Mouse (Mus musculus) intestine, embryonic 14.5 days (tissue): ENCODE results near the gene Cfap161. TPM values are rescaled to one million over a fixed set of nuclear protein-coding genes. Genes with fewer than 3 reads are reported as not detected.

ENCODE experiments used
- ATAC-seq: fragments of 200-750 bp; cut with Nextera tagmentation; replicated peaks from 2 replicates; pipeline ENCODE4 v1.8.0; 2017; ENCODE audit warnings: low read depth, moderate number of reproducible peaks, moderate TSS enrichment, moderate library complexity; ENCODE audit not compliant: low FRiP score, low TSS enrichment
- DNase-seq: peaks from one replicate; pipeline ENCODE4 v3.0.0-alpha.2; 2018; ENCODE audit warnings: low spot score
- H3K27ac ChIP-seq: fragments of 300-500 bp; sonication (generic); 2 replicates; pipeline ENCODE4 v1.5.1; 2014; ENCODE audit warnings: low read depth, mild to moderate bottlenecking, control low read depth
- H3K27me3 ChIP-seq: fragments of 300-500 bp; sonication (generic); replicated peaks from 2 replicates; pipeline ENCODE4 v1.6.1; 2014; ENCODE audit warnings: low read length, control low read depth; ENCODE audit not compliant: control insufficient read depth, insufficient read depth
- H3K36me3 ChIP-seq: fragments of 300-500 bp; sonication (generic); 2 replicates; pipeline ENCODE4 v1.6.1; 2014; ENCODE audit warnings: low read length, control low read depth; ENCODE audit not compliant: control insufficient read depth, insufficient read depth
- H3K4me1 ChIP-seq: fragments of 300-500 bp; sonication (generic); replicated peaks from 2 replicates; pipeline ENCODE4 v1.6.1; 2014; ENCODE audit warnings: low read length, control low read depth, mixed read lengths; ENCODE audit not compliant: control insufficient read depth, insufficient read depth
- H3K4me2 ChIP-seq: fragments of 300-500 bp; sonication (generic); 2 replicates; pipeline ENCODE4 v1.6.1; 2014; ENCODE audit warnings: low read length
- H3K4me3 ChIP-seq: fragments of 300-500 bp; sonication (generic); 2 replicates; pipeline ENCODE4 v1.5.1; 2014; ENCODE audit warnings: low read depth, low read length, control low read depth, mixed read lengths
- H3K9ac ChIP-seq: fragments of 300-500 bp; sonication (generic); 2 replicates; pipeline ENCODE4 v1.6.1; 2014; ENCODE audit warnings: mild to moderate bottlenecking, low read length
- H3K9me3 ChIP-seq: fragments of 300-500 bp; sonication (generic); 2 replicates; pipeline ENCODE4 v1.6.1; 2016; ENCODE audit warnings: low read length, control low read depth; ENCODE audit not compliant: control insufficient read depth
- WGBS: fragments of 180-500 bp; shearing (Covaris S2); extraction: QIAGEN DNeasy Blood & Tissue Kit; methylation state at CpG from one replicate; pipeline ENCODE4 v1.1.7; 2014; 5-methylcytosine and 5-hydroxymethylcytosine counted together
- polyA plus RNA-seq: library from polyadenylated mRNA; unstranded; fragments of >200 nt; fragmentation: Nextera tagmentation; extraction: Ambion mirVana; gene quantifications from 2 replicates; pipeline ENCODE4 v1.2.1, GENCODE M21; 2014

Gene Cfap161
- polyA plus RNA-seq, 1 experiment from 2014 or later: 0.45 TPM

- H3K4me2 ChIP-seq: no peak overlapping the region
- H3K27ac ChIP-seq: no peak overlapping the region
- DNase-seq (no peak), ATAC-seq (no peak)
- no peaks in the 10 kb centered on the region for H3K9me3 ChIP-seq
- no peaks in the 10 kb centered on the region for H3K36me3 ChIP-seq
- no peak overlapping the region for H3K4me3 ChIP-seq
- WGBS: 54% methylated on average over 2 of the region's 2 CpGs
- no peak overlapping the region for H3K9ac ChIP-seq
- 0 out of 2 replicates have a peak, but pooled peaks cover 3% of the 10 kb centered on the region for H3K4me1 ChIP-seq
- H3K27me3 ChIP-seq: no peaks in the 10 kb centered on the region
These were observed 16.2 kb downstream of the Cfap161 start for GRCm38 (mm10) chr7:83778516-83778915.

DNA sequence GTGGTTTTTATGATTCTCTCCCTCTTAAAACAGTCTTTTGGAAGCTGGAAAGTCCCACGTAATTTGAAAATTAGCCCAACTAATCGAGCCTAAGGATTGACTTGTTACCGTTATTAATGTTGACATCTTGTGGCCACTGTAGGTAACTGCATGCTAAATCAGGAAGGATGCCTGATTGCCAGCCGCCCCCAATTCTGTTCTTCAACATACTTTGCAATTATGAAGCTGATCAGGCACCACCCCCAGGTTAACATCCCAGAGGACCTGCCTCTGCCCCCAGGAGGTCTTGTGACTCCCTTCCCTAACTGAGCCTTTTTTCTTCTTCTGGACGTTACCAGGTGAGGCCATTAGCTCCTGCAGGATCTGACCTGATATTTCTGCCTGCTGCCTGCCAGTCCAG is 20.0 kb downstream of the Cfap161 start:
- DNase-seq (no peak), ATAC-seq (no peak)
- no peak overlapping the region for H3K4me2 ChIP-seq
- 27% methylated on average over 5 of the region's 5 CpGs for WGBS
- no peak overlapping the region for H3K9ac ChIP-seq
- no peak overlapping the region for H3K4me3 ChIP-seq
- H3K36me3 ChIP-seq: no peaks in the 10 kb centered on the region
- no peak overlapping the region for H3K27ac ChIP-seq
- 0 out of 2 replicates have a peak, but pooled peaks cover 3% of the 10 kb centered on the region for H3K4me1 ChIP-seq
- H3K27me3 ChIP-seq: no peaks in the 10 kb centered on the region
- H3K9me3 ChIP-seq: no peaks in the 10 kb centered on the region

DNA sequence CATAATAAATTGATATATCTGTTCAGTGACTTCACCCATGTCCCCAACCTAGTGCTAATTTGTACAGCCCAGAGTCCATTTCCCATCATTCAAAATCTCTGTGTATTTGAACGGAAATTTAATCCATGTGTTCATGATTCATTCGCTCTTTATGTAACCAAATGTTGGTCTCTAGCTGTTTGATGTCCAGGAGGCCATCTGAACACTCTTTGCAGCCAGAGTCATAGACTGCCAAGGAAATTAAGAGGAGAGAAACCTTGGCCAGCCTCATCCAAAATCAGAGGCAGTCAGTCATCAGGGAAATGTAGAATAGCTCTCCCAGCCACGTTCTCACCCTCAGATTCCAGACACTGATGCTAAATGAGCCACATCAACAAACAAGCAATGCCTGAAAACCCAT is 31.0 kb downstream of the Cfap161 start:
- WGBS: 71% methylated on average over 3 of the region's 3 CpGs
- Histone ChIP-seq H3K9ac (no peak overlapping the region), H3K9me3 (no peaks in the 10 kb centered on the region), H3K4me2 (no peak overlapping the region), H3K4me3 (no peak overlapping the region), H3K27me3 (no peaks in the 10 kb centered on the region), H3K27ac (no peak overlapping the region), H3K4me1 (no peaks in the 10 kb centered on the region), H3K36me3 (no peaks in the 10 kb centered on the region)
- no peak for DNase-seq
- no peak for ATAC-seq

- Histone ChIP-seq H3K36me3 (no peaks in the 10 kb centered on the region), H3K4me1 (no peaks in the 10 kb centered on the region), H3K27ac (no peak overlapping the region), H3K9me3 (no peaks in the 10 kb centered on the region), H3K4me2 (no peak overlapping the region), H3K9ac (no peak overlapping the region), H3K27me3 (no peaks in the 10 kb centered on the region), H3K4me3 (no peak overlapping the region)
- DNase-seq (no peak), ATAC-seq (no peak)
- 85% methylated on average over 5 of the region's 5 CpGs for WGBS
These were observed 32.3 kb downstream of the Cfap161 start for GRCm38 (mm10) chr7:83762336-83762735.

DNA sequence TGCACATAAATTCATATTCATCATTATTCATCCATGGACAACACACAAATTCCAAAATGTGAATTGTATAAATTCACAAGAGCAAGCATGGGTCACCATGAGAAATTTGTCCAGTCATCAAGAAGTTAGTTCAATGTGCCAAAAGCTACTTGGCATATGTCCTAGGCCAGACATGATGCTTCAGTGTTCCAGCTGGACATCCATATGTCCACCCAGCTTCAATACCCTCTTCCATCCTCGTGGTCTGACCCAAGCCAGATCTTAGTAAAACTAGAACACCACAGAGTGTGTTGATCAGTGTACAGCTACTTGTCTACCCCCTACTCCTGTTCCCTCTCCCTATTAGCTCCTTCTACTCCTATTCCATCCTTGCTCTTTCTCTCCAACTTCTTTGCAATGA is 43.6 kb downstream of the Cfap161 start:
- Histone ChIP-seq H3K27ac (no peak overlapping the region), H3K4me3 (no peak overlapping the region), H3K4me1 (peaks cover 2% of the 10 kb centered on the region), H3K27me3 (no peaks in the 10 kb centered on the region), H3K4me2 (no peak overlapping the region), H3K9ac (no peak overlapping the region), H3K36me3 (no peaks in the 10 kb centered on the region), H3K9me3 (no peaks in the 10 kb centered on the region)
- 71% methylated on average over 1 of the region's 1 CpGs for WGBS
- no peak for ATAC-seq
- DNase-seq: no peak

- 97% methylated on average over 1 of the region's 1 CpGs for WGBS
- DNase-seq (no peak), ATAC-seq (no peak)
- H3K36me3 ChIP-seq: no peaks in the 10 kb centered on the region
- H3K4me2 ChIP-seq: no peak overlapping the region
- no peak overlapping the region for H3K27ac ChIP-seq
- H3K9ac ChIP-seq: no peak overlapping the region
- no peak overlapping the region for H3K4me3 ChIP-seq
- H3K4me1 ChIP-seq: peaks cover 14% of the 10 kb centered on the region
- no peaks in the 10 kb centered on the region for H3K9me3 ChIP-seq
- no peaks in the 10 kb centered on the region for H3K27me3 ChIP-seq
These were observed 46.3 kb downstream of the Cfap161 start for GRCm38 (mm10) chr7:83748405-83748804.

- DNase-seq: no peak
- H3K27me3 ChIP-seq: no peaks in the 10 kb centered on the region
- peak overlapping the region; percentile 42 for H3K4me2 ChIP-seq
- WGBS: 37% methylated on average over 8 of the region's 8 CpGs
- peaks cover 14% of the 10 kb centered on the region for H3K4me1 ChIP-seq
- peak overlapping the region; percentile 74 for H3K27ac ChIP-seq
- 0 out of 2 replicates have a peak overlapping the region, but pooled peaks have one; percentile 8 for H3K9ac ChIP-seq
- H3K36me3 ChIP-seq: no peaks in the 10 kb centered on the region
- no peak overlapping the region for H3K4me3 ChIP-seq
- H3K9me3 ChIP-seq: no peaks in the 10 kb centered on the region
- ATAC-seq: no peak
These were observed 48.5 kb downstream of the Cfap161 start for GRCm38 (mm10) chr7:83746107-83746687.

DNA sequence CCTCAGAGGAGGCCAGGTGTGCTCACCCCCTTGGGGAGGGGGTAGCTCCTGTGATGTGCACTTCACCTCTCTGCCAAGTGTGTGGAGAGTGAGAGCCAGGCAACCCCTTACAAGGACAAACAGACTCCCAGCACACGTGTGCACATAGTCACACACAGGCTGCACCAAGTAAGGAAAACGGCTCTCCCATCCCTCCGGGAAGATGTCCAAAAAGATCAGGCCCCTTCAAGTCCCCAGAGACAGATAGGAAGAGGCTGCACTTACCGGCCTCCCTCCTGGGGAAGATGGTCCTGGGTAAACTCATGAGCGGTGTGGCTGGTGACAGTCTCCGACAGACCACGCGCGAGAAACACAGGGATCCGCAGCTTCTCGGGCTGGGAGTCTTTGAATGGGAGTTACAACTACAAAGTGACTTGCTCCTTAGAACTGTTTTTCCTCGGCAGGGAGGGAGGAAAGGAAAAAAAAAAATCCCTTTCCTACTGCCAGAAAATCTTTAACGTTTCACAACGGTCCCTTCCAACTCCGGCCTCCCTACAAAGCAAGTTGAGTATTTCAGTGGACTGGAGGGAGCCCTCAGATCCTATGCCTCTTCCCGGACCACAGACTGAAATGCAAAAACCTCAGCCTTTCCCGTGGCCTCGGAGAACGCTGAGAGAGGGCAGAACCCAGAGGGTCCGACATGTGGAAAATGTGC is 49.1 kb downstream of the Cfap161 start, which contains the start of gene Il16:
Il16 (minus strand) TSS at position 314 of the 694 bp plus-strand sequence.
- no peaks in the 10 kb centered on the region for H3K27me3 ChIP-seq
- peak; percentile 69 for DNase-seq
- 0 out of 2 replicates have a peak within 1 kb of the TSS, but pooled peaks have one; percentile 8 for H3K9ac ChIP-seq
- peaks cover 14% of the 10 kb centered on the region for H3K4me1 ChIP-seq
- H3K9me3 ChIP-seq: no peaks in the 10 kb centered on the region
- ATAC-seq: peak; percentile 74
- 0 out of 2 replicates have a peak within 1 kb of the TSS, but pooled peaks have one; percentile 15 for H3K4me3 ChIP-seq
- peak within 1 kb of the TSS; percentile 42 for H3K4me2 ChIP-seq
- peak within 1 kb of the TSS; percentile 74 for H3K27ac ChIP-seq
- 22% methylated on average over 20 of the region's 20 CpGs for WGBS
- H3K36me3 ChIP-seq: no peaks in the 10 kb centered on the region
